Comparison of ENCODE assay signal across 8 mouse cellular contexts in genomic region chr13:59011530-59011903, GRCm38 (mm10).
DNase-seq lines count a peak whose midpoint lies in the region; ATAC-seq and TF ChIP-seq lines count a peak whose summit lies in the region.
"Had no signal": no experiment of that assay in that cellular context is flagged by ENCODE, and none has a peak within 500 bp of the region (broad histone marks: within the 10 kb centered on the region; RNA-seq: fewer than 3 reads in every experiment).

No protein-coding gene starts in this region.

- peaks cover 13% of the 10 kb centered on the region; the same call in 1 of the 2 replicates for H3K4me1 ChIP-seq in forebrain, embryonic 11.5 days (replicated peaks; ENCODE audit: control insufficient read depth, insufficient read depth, low read length)
- H3K4me1 ChIP-seq in heart, embryonic 13.5 days, result peaks cover 12% of the 10 kb centered on the region; the same call in 1 of the 2 replicates
- H3K4me1 ChIP-seq in kidney, postnatal 0 days (replicated peaks; ENCODE audit: insufficient read depth, low read length), result peaks cover 13% of the 10 kb centered on the region
- peaks cover 11% of the 10 kb centered on the region for H3K4me1 ChIP-seq in limb, embryonic 14.5 days (ENCODE audit: control insufficient read depth, insufficient read depth, low read length)
- peaks cover 29% of the 10 kb centered on the region for H3K4me1 ChIP-seq in midbrain, embryonic 15.5 days
- no peaks in the 10 kb centered on the region for H3K4me1 ChIP-seq in stomach, postnatal 0 days (replicated peaks; ENCODE audit: control insufficient read depth, insufficient read depth)

- no peaks in the 10 kb centered on the region for H3K9me3 ChIP-seq in forebrain, embryonic 11.5 days (ENCODE audit: control insufficient read depth, low read length)
- H3K9me3 ChIP-seq in heart, embryonic 13.5 days, result no peaks in the 10 kb centered on the region
- H3K9me3 ChIP-seq in kidney, postnatal 0 days (replicated peaks; ENCODE audit: low read length), result no peaks in the 10 kb centered on the region
- H3K9me3 ChIP-seq in limb, embryonic 14.5 days (ENCODE audit: control insufficient read depth, low read length), result no peaks in the 10 kb centered on the region
- no peaks in the 10 kb centered on the region for H3K9me3 ChIP-seq in midbrain, embryonic 15.5 days
- H3K9me3 ChIP-seq in stomach, postnatal 0 days (ENCODE audit: control insufficient read depth, low read length), result no peaks in the 10 kb centered on the region

- peak overlapping the region; percentile 40 for H3K9ac ChIP-seq in forebrain, embryonic 11.5 days (ENCODE audit: low read length)
- H3K9ac ChIP-seq in heart, embryonic 13.5 days, result peak overlapping the region; percentile 28; the same call in 1 of the 2 replicates
- no peak overlapping the region for H3K9ac ChIP-seq in kidney, postnatal 0 days (ENCODE audit: low read depth, low read length)
- H3K9ac ChIP-seq in limb, embryonic 14.5 days (ENCODE audit: low read depth, low read length, severe bottlenecking), result peak overlapping the region; percentile 21; the same call in 1 of the 2 replicates
- H3K9ac ChIP-seq in midbrain, embryonic 15.5 days, result peak overlapping the region; percentile 33; the same call in 1 of the 2 replicates
- no peak overlapping the region for H3K9ac ChIP-seq in stomach, postnatal 0 days (ENCODE audit: low read length)

- TF ChIP-seq CTCF in kidney, postnatal 0 days (IDR thresholded peaks at IDR 0.05; ENCODE audit: low read depth), result no peak
- no peak for TF ChIP-seq CTCF in stomach, postnatal 0 days (IDR thresholded peaks at IDR 0.05; ENCODE audit: low read depth)

- DNase-seq in forebrain, embryonic 11.5 days (ENCODE audit: low spot score), result peak; percentile 81
- peak; percentile 79 for DNase-seq in kidney, postnatal 0 days (ENCODE audit: low spot score)
- DNase-seq in limb, embryonic 14.5 days (ENCODE audit: low spot score), result peak; percentile 73
- peak; percentile 61 for DNase-seq in stomach, postnatal 0 days (ENCODE audit: low spot score)

- no peaks in the 10 kb centered on the region for H3K36me3 ChIP-seq in forebrain, embryonic 11.5 days (ENCODE audit: control insufficient read depth, insufficient read depth, low read length)
- no peaks in the 10 kb centered on the region for H3K36me3 ChIP-seq in heart, embryonic 13.5 days
- H3K36me3 ChIP-seq in kidney, postnatal 0 days (ENCODE audit: insufficient read depth, low read length), result no peaks in the 10 kb centered on the region
- no peaks in the 10 kb centered on the region for H3K36me3 ChIP-seq in limb, embryonic 14.5 days (ENCODE audit: control insufficient read depth, insufficient read depth, low read length)
- H3K36me3 ChIP-seq in midbrain, embryonic 15.5 days (replicated peaks), result no peaks in the 10 kb centered on the region
- H3K36me3 ChIP-seq in stomach, postnatal 0 days (ENCODE audit: control insufficient read depth, insufficient read depth, low read length), result no peaks in the 10 kb centered on the region

- ATAC-seq in cerebellum, adult (ENCODE audit: insufficient number of reproducible peaks, low FRiP score, low TSS enrichment), result peak; percentile 69
- peak; percentile 95 for ATAC-seq in forebrain, embryonic 11.5 days (replicated peaks; ENCODE audit: low FRiP score)
- ATAC-seq in heart, embryonic 13.5 days (ENCODE audit: extremely low read depth, insufficient number of reproducible peaks, low FRiP score, low TSS enrichment), result peak; percentile 61; the same call in 1 of the 2 replicates
- ATAC-seq in kidney, postnatal 0 days (replicated peaks; ENCODE audit: low FRiP score, low read depth), result peak; percentile 85
- ATAC-seq in limb, embryonic 14.5 days (ENCODE audit: low FRiP score, low read depth), result peak; percentile 94
- ATAC-seq in midbrain, embryonic 15.5 days (replicated peaks), result peak; percentile 97
- peak; percentile 91 for ATAC-seq in stomach, postnatal 0 days (ENCODE audit: low FRiP score, low TSS enrichment)

- peak overlapping the region; percentile 15 for H3K4me3 ChIP-seq in forebrain, embryonic 11.5 days (ENCODE audit: low read depth, low read length)
- H3K4me3 ChIP-seq in heart, embryonic 13.5 days, result peak overlapping the region; percentile 31
- peak overlapping the region; percentile 13; the same call in 1 of the 2 replicates for H3K4me3 ChIP-seq in kidney, postnatal 0 days (replicated peaks; ENCODE audit: low read depth, low read length)
- H3K4me3 ChIP-seq in limb, embryonic 14.5 days (replicated peaks; ENCODE audit: low read length), result peak overlapping the region; percentile 24
- H3K4me3 ChIP-seq in midbrain, embryonic 15.5 days, result peak overlapping the region; percentile 29
- H3K4me3 ChIP-seq in stomach, postnatal 0 days (ENCODE audit: low read depth, low read length), result peak overlapping the region; percentile 18; the same call in 1 of the 2 replicates
- H3K4me3 ChIP-seq: erythroblast, embryonic 14.5 days had no signal

- peak overlapping the region; percentile 8; the same call in 1 of the 2 replicates for H3K27ac ChIP-seq in forebrain, embryonic 11.5 days (ENCODE audit: low read depth, low read length)
- no peak overlapping the region for H3K27ac ChIP-seq in heart, embryonic 13.5 days (replicated peaks)
- no peak overlapping the region for H3K27ac ChIP-seq in kidney, postnatal 0 days
- H3K27ac ChIP-seq in limb, embryonic 14.5 days (replicated peaks; ENCODE audit: low read depth, low read length), result no peak overlapping the region
- peak overlapping the region; percentile 87 for H3K27ac ChIP-seq in midbrain, embryonic 15.5 days
- H3K27ac ChIP-seq in stomach, postnatal 0 days (replicated peaks), result no peak overlapping the region

- H3K4me2 ChIP-seq in forebrain, embryonic 11.5 days (ENCODE audit: low read depth, low read length, severe bottlenecking), result peak overlapping the region; percentile 62
- peak overlapping the region; percentile 63 for H3K4me2 ChIP-seq in heart, embryonic 13.5 days
- H3K4me2 ChIP-seq in kidney, postnatal 0 days (ENCODE audit: low read length), result peak overlapping the region; percentile 52
- H3K4me2 ChIP-seq in limb, embryonic 14.5 days (replicated peaks; ENCODE audit: low read depth, low read length, severe bottlenecking), result peak overlapping the region; percentile 56
- peak overlapping the region; percentile 62 for H3K4me2 ChIP-seq in midbrain, embryonic 15.5 days
- peak overlapping the region; percentile 50 for H3K4me2 ChIP-seq in stomach, postnatal 0 days (replicated peaks; ENCODE audit: low read depth)

- no peak for TF ChIP-seq POLR2A in limb, embryonic 14.5 days (IDR thresholded peaks at IDR 0.05; ENCODE audit: borderline replicate concordance, extremely low read depth, insufficient read depth, insufficient read length)

- H3K27me3 ChIP-seq in forebrain, embryonic 11.5 days (ENCODE audit: control insufficient read depth, insufficient read depth, low read length), result no peaks in the 10 kb centered on the region
- 0 out of 2 replicates have a peak, but pooled peaks cover 7% of the 10 kb centered on the region for H3K27me3 ChIP-seq in heart, embryonic 13.5 days (replicated peaks)
- no peaks in the 10 kb centered on the region for H3K27me3 ChIP-seq in kidney, postnatal 0 days (ENCODE audit: insufficient read depth, low read length)
- H3K27me3 ChIP-seq in limb, embryonic 14.5 days (ENCODE audit: control insufficient read depth, insufficient read depth, low read length), result no peaks in the 10 kb centered on the region
- no peaks in the 10 kb centered on the region for H3K27me3 ChIP-seq in midbrain, embryonic 15.5 days (replicated peaks)
- no peaks in the 10 kb centered on the region for H3K27me3 ChIP-seq in stomach, postnatal 0 days (ENCODE audit: control insufficient read depth, insufficient read depth, low read length)

- 2% methylated on average over 15 of the region's 15 CpGs for WGBS in forebrain, embryonic 11.5 days
- 3% methylated on average over 15 of the region's 15 CpGs for WGBS in heart, embryonic 13.5 days
- 3% methylated on average over 15 of the region's 15 CpGs for WGBS in kidney, postnatal 0 days
- 1% methylated on average over 15 of the region's 15 CpGs for WGBS in limb, embryonic 14.5 days
- WGBS in midbrain, embryonic 15.5 days, result 2% methylated on average over 15 of the region's 15 CpGs
- 2% methylated on average over 15 of the region's 15 CpGs for WGBS in stomach, postnatal 0 days

- no peak for TF ChIP-seq EP300 in stomach, postnatal 0 days (optimal IDR thresholded peaks at IDR 0.05)

Comparison
In these comparisons a context has a peak if more than half of its experiments do, and no peak if none do; other contexts are left out.
1. H3K27ac ChIP-seq: peak in forebrain, embryonic 11.5 days (single experiment) and midbrain, embryonic 15.5 days (single experiment); none in heart, embryonic 13.5 days (single experiment), kidney, postnatal 0 days (single experiment), limb, embryonic 14.5 days (single experiment) and stomach, postnatal 0 days (single experiment).
2. H3K9ac ChIP-seq: peak in forebrain, embryonic 11.5 days (single experiment), heart, embryonic 13.5 days (single experiment), limb, embryonic 14.5 days (single experiment) and midbrain, embryonic 15.5 days (single experiment); none in kidney, postnatal 0 days (single experiment) and stomach, postnatal 0 days (single experiment).
3. Peak in every context shown above with its lines, with median percentiles within 50 percentile points of each other: ATAC-seq, DNase-seq, H3K4me2 ChIP-seq and H3K4me3 ChIP-seq.